Mouse (Mus musculus): Measurements from ENCODE around the gene Igsf9b.

The Igsf9b gene

GRCm38 (mm10) chr9:27289543-27290308 lies 9.3 kb upstream of the Igsf9b start:
- peak; percentile 62 to 74 for DNase-seq (ENCODE audit: low spot score in 2 of 2)

- no peak for DNase-seq (ENCODE audit: low spot score in 2 of 2)
These were observed 4.6 kb upstream of the Igsf9b start for GRCm38 (mm10) chr9:27294380-27294779.

- DNase-seq (ENCODE audit: low spot score in 2 of 2) = peak; percentile 43 to 45
These were observed 533 bp downstream of the Igsf9b start for GRCm38 (mm10) chr9:27299286-27300187.

- peak; percentile 52 to 55 for DNase-seq (ENCODE audit: low spot score in 2 of 2)
These were observed 1.2 kb downstream of the Igsf9b start for GRCm38 (mm10) chr9:27300188-27300691.

GRCm38 (mm10) chr9:27300698-27301097 lies 1.7 kb downstream of the Igsf9b start:
- no peak for DNase-seq (ENCODE audit: low spot score in 2 of 2)

- peak; percentile 23 to 41 for DNase-seq (ENCODE audit: low spot score in 2 of 2)
These were observed 2.5 kb downstream of the Igsf9b start for GRCm38 (mm10) chr9:27301486-27301885.

GRCm38 (mm10) chr9:27302291-27302690 lies 3.3 kb downstream of the Igsf9b start:
- DNase-seq (ENCODE audit: low spot score in 2 of 2) = peak in 1 of 2 experiments; percentile 34

GRCm38 (mm10) chr9:27303571-27304484 lies 4.8 kb downstream of the Igsf9b start:
- DNase-seq (ENCODE audit: low spot score in 2 of 2) = peak in 1 of 2 experiments; percentile 23

- peak; percentile 47 to 60 for DNase-seq (ENCODE audit: low spot score in 2 of 2)
These were observed 5.6 kb downstream of the Igsf9b start for GRCm38 (mm10) chr9:27304485-27305102.

- DNase-seq (ENCODE audit: low spot score in 2 of 2) = peak in 1 of 2 experiments; percentile 21
These were observed 6.5 kb downstream of the Igsf9b start for GRCm38 (mm10) chr9:27305502-27305901.

- DNase-seq (ENCODE audit: low spot score in 2 of 2) = peak in 1 of 2 experiments; percentile 38
These were observed 7.6 kb downstream of the Igsf9b start for GRCm38 (mm10) chr9:27306642-27307041.

GRCm38 (mm10) chr9:27307265-27307664 lies 8.3 kb downstream of the Igsf9b start:
- DNase-seq (ENCODE audit: low spot score in 2 of 2) = peak; percentile 71 to 90

- peak in 1 of 2 experiments; percentile 29 for DNase-seq (ENCODE audit: low spot score in 2 of 2)
These were observed 9.0 kb downstream of the Igsf9b start for GRCm38 (mm10) chr9:27308045-27308444.

GRCm38 (mm10) chr9:27308561-27308960 lies 9.6 kb downstream of the Igsf9b start:
- DNase-seq (ENCODE audit: low spot score in 2 of 2) = peak; percentile 78 to 84

GRCm38 (mm10) chr9:27310005-27310404 lies 11.0 kb downstream of the Igsf9b start:
- no peak for DNase-seq (ENCODE audit: low spot score in 2 of 2)

GRCm38 (mm10) chr9:27313427-27313826 lies 14.4 kb downstream of the Igsf9b start:
- no peak for DNase-seq (ENCODE audit: low spot score in 2 of 2)

GRCm38 (mm10) chr9:27321267-27321666 lies 22.3 kb downstream of the Igsf9b start:
- no peak for DNase-seq (ENCODE audit: low spot score in 2 of 2)

GRCm38 (mm10) chr9:27322277-27322676 lies 23.3 kb downstream of the Igsf9b start:
- DNase-seq (ENCODE audit: low spot score in 2 of 2) = no peak

GRCm38 (mm10) chr9:27323412-27323811 lies 24.4 kb downstream of the Igsf9b start:
- no peak for DNase-seq (ENCODE audit: low spot score in 2 of 2)

- DNase-seq (ENCODE audit: low spot score in 2 of 2) = peak; percentile 82 to 83
These were observed 26.9 kb downstream of the Igsf9b start for GRCm38 (mm10) chr9:27325920-27326319.

GRCm38 (mm10) chr9:27327558-27327957 lies 28.6 kb downstream of the Igsf9b start:
- DNase-seq (ENCODE audit: low spot score in 2 of 2) = no peak
